Mouse (Mus musculus): ENCODE measurements at regions not wholly inside any gene's neighbourhood (a gene's known extent, or its start where the extent isn't known, plus 50 kb on each side); places are given as distances from the start of the nearest gene placed in this dataset.

- no peak for TF ChIP-seq POLR2A (IDR thresholded peaks at IDR 0.05; ENCODE audit: low read depth, low read length)
- no peak for TF ChIP-seq CTCF (IDR thresholded peaks at IDR 0.05; ENCODE audit: extremely low read depth, insufficient read depth, insufficient read length, insufficient replicate concordance)
Observed at GRCm38 (mm10) chr8:8418929-8419328, 242.1 kb downstream of the Efnb2 start.
